Mouse (Mus musculus): ENCODE data around the gene Brd3.
"Not testable (repeated sequence)": the region's sequence is repeated elsewhere in the genome, so short reads cannot be mapped to it uniquely, and the experiment has no call there.

- not testable (repeated sequence) for TF ChIP-seq MAFK (IDR thresholded peaks at IDR 0.05; ENCODE audit: insufficient read depth, low read depth, low read length); CHD2 (IDR thresholded peaks at IDR 0.05; ENCODE audit: low read depth, low read length); ZC3H11A (IDR thresholded peaks at IDR 0.05; ENCODE audit: borderline replicate concordance, low read depth, low read length); ZNF384 (IDR thresholded peaks at IDR 0.05; ENCODE audit: low read depth, low read length)
Measured at GRCm38 (mm10) chr2:27538455-27539330, 31.2 kb upstream of the Brd3 start.
